Mouse (Mus musculus) activated CD4-positive, CD25-positive, alpha-beta regulatory T cell, adult 4 months (primary cell): ENCODE data around the gene Cd320. TPM values are rescaled to one million over a fixed set of nuclear protein-coding genes. Genes with fewer than 3 reads are reported as not detected.
"Not testable (repeated sequence)": the region's sequence is repeated elsewhere in the genome, so short reads cannot be mapped to it uniquely, and the experiment has no call there.

Experiments
- ATAC-seq: one replicate; pipeline ENCODE4 v1.8.0; 2017
- polyA plus RNA-seq, 2 experiments: library from polyadenylated mRNA; unstranded; fragments of 100-300 nt; shearing (Covaris generic); gene quantifications; one replicate each; pipeline ENCODE4 v1.2.1; 2017

Gene Cd320
- 10 to 100 TPM; 11.4 to 15.9 TPM for polyA plus RNA-seq

- peak; percentile 85 for ATAC-seq
Measured at GRCm38 (mm10) chr17:33842966-33843795, at the start of gene Cd320. Cd320 (plus strand) TSS chr17:33843091.

GRCm38 (mm10) chr17:33798306-33798705, 44.6 kb upstream of the Cd320 start:
- ATAC-seq = no peak

DNA sequence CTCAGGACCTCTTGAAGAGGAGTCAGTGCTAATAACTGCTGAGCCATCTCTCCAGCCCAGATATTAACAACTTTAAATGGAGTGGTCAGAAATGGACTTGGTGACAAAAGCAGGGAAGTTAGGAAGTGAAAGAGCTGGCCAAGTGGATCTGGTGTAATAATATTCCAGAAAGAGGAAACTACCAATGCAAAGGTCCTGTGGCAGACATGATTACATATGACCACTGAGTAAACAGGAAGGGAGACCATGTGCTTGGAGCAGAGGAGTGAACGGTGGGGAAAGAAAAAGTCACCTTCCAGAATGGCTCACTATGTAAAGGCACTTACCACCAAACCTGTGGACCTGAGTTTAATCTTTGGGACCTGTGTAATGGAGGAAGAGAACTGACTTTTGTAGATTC, 43.6 kb upstream of the Cd320 start:
- ATAC-seq = no peak

DNA sequence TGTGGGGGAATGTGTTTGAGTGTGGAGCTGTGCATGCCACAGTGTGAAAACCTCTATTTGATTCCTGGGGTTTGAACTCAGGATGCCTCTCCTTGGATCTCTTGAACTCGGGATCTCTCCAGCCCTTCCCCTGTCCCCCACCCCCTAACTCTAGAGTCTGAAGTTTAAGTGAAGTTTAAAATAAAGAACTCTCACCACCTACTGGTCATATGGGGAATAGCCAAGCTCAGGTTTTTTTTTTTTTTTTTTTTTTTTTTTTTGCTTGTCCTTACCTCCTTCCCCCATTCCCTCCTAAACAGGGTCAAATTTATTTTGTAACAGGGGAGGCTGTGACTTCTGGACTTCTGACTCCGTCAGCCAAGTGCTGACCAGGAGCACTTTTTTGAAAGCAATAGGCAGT, 40.7 kb upstream of the Cd320 start:
- no peak for ATAC-seq

DNA sequence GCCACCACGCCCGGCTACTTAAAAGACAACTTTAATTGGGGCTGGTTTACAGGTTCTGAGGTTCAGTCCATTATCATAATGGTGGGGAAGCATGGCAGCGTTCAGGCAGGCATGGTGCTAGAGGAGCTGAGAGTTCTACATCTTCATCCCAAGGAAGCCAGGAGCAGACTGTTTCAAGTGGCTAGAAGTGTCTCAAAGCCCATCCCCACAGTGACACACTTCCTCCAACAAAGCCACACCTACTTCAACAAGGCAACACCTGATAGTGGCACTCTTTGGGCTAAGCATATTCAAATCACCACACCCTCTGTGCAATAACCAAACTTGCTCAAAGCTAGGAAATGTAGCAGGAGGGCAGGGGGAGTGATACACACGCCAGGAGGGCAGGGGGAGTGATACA, 38.7 kb upstream of the Cd320 start:
- no peak for ATAC-seq

GRCm38 (mm10) chr17:33804745-33805144, 38.1 kb upstream of the Cd320 start:
- ATAC-seq = no peak

- no peak for ATAC-seq
Measured at GRCm38 (mm10) chr17:33807181-33807888, 35.6 kb upstream of the Cd320 start.

GRCm38 (mm10) chr17:33808192-33808591, 34.7 kb upstream of the Cd320 start:
- no peak for ATAC-seq

DNA sequence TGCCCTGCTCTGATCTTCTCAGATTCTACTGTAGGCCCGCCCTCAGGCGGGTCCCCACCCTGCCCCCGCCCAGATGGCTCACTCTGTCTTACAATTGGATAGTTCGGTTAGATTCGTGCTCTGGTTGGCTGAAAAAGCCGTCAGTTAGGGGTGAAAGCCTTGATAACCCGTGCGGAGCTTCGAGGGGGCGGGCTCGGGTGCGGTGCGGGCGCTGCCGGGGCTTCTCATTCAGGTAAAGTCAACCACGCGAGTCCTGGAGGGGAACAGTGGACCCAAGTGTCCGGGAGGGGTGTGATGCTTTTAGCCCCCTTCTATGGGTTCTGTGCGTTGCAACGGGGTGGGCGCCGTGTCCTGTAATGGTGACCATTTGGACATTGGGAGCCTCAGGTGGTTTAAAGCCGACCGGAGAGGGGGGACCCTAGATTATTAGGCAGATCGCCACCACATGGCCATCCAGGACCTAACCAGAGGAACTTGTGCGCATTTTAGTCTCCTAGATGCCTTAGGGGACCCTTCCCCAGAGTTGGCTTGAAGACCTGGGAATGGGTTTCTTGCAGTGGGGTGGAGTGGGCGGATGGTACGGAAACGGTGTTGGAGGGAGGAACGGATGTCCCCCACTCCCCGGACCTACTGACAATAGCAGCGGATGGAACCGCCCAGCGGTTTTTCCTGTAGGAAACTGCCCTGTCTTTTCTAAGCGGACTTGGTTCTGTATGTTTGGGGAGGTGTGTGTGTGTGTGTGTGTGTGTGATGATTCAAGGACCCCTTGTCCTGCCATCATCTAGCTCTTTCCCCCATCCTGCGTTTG, 32.4 kb upstream of the Cd320 start, which contains the start of gene Kank3:
Gene Kank3 (plus strand): TSS at position 186 of the 808 bp plus-strand sequence.
- ATAC-seq = peak; percentile 89

- no peak for ATAC-seq
Measured at GRCm38 (mm10) chr17:33811142-33811516, 31.8 kb upstream of the Cd320 start.

DNA sequence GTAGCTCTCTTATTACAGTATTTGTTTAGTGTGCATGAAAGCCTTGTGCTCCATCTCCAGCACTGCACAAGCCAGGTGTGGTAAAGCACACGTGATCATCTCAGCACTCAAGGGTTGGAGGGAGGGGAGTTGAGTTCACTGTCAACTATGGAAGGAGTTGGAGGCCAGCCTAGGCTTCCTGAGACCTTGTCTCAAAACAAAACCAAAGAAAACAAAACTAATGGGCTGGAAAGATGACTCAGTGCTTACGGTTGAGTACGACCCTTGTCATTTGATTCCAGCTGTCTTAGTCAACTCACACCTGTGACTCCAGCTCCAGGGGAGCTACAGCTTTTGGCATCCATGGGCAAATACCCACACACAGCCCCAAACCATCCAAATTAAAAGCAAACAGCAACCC, 30.4 kb upstream of the Cd320 start:
- no peak for ATAC-seq

GRCm38 (mm10) chr17:33812990-33813389, 29.9 kb upstream of the Cd320 start:
- ATAC-seq = no peak

DNA sequence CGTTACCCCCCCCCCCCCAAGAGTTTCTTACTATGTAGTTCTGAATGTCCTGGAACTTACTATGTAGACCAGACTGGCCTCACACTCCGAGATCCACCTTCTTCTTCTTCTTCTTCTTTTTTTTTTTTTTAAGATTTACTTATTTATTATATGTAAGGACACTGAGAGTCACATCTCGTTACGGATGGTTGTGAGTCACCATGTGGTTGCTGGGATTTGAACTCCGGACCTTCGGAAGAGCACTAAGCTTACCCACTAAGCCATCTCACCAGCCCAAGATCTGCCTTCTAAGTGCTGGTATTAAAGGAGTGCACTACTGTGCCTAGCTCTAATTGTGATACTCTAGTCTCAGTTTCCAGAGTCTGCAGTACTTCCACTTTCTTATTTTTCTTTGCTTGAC, 27.5 kb upstream of the Cd320 start:
- ATAC-seq = no peak

DNA sequence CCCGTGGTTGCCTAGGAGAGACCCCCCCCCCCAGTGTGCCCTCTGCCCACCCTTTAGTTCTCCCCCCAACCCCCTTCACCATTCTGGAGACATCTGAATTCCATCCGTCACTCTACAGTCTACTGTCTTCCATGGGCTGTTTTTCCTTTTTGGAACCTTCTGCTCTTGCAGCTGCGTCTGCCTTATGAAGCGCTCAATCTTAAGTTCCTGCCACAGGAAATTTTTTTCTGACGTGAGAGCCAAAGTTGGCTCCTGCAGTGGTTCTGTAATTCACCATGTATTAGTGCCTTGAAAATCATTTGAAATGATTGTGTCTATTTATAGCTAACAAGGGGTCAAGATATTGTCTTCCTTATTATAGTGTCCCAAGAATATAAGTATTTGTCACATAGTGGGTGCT, 26.3 kb upstream of the Cd320 start:
- no peak for ATAC-seq

GRCm38 (mm10) chr17:33817184-33817968, 25.5 kb upstream of the Cd320 start:
- ATAC-seq = peak; percentile 84

DNA sequence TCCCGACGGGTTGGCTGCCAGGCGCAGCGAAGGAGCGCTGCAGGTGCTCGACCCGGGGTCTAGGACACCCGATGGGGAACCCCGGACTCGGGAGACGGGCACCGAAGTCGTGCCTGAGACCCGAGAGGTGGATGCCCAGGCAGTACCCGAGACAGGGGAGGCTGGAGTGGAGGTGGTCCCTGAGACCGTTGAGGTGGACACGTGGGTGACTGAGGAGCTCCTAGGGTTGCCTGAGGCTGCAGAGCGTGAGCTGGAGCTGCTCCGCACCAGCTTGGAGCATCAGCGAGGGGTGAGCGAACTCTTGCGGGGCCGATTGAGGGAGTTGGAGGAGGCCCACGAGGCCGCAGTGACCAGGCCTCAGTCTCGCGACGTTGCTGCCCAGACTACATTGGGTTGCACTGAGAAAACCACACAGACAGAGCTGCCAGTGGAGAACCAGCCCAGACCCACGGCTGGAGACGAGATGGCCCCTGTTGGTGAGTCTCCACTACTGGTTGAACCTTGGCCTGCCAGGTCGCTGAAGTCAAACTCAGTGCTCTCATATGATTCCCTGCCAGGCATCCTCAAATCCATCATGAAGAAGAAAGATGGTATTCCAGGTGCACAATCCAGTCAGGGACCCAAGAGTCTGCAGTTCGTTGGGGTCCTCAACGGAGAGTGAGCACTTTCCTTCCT, 24.8 kb upstream of the Cd320 start:
- ATAC-seq = no peak

DNA sequence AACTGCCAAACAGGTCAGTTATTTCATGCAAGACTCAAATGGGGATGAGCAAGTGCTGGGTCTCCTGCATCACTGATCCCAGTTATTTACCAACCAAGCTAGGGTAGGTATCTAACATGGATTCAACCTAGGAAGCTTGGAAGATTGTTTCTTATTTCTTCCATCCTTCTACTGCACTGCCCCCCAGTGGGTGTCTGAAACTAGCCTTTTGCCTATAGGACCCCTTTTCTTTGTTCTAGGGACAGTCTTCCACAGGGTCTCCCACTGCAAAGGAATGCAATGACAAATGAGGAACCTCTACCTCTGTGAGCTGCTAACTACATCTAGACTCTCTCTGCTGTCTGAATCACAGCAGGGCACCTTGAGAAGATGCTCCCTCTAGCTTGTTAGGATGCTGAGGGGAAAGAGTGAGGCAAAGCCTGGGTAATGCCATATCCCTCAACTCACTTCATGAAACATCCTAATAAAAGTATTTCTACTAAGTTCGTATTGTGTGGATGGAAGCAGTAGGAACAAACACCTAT, 20.4 kb upstream of the Cd320 start:
- ATAC-seq = no peak

DNA sequence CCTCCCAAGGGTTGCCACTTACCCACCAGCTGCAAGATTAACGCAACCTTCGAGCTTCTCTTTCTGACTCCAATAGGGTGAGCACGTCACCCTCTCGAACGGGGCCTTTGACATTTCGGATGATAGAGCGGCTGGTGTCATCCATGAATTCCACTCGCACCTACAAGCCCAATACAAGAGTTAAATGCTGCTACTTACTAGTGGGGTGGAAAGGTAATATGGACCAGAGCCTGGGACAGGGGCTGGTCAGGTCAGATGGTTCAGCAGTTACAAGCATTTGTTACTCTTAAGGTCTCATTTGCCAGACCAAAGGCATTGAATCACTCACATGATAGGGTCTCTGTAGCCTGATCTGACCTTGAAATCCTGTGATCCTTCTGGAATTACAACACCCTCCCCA, 19.7 kb upstream of the Cd320 start:
- not testable (repeated sequence) for ATAC-seq

- ATAC-seq = peak; percentile 91
Measured at GRCm38 (mm10) chr17:33824084-33824996, 18.6 kb upstream of the Cd320 start, which contains the start of the genes Rps28 and Ndufa7. Rps28 (minus strand) TSS chr17:33824562. Ndufa7 (plus strand) TSS chr17:33824572.

DNA sequence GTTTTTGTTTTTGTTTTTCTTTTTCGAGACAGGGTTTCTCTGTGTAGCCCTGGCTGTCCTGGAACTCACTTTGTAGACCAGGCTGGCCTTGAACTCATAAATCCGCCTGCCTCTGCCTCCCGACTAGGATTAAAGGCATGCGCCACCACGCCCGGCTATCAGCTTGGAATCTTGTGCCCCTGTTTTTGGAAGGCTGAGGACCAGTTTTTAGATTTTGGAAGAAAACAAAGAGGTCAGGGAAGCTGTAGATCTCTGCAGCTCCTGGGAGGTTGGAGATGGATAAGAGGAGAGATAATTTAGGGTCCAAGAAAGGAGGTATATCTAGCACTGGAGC, 17.9 kb upstream of the Cd320 start:
- ATAC-seq = not testable (repeated sequence)
